Mouse (Mus musculus): ENCODE data around the gene Defb36.

GRCm38 (mm10) chr2:152617374-152617773 lies 13.2 kb downstream of the Defb36 start:
- peak; percentile 49 for TF ChIP-seq CTCF (conservative IDR thresholded peaks at IDR 0.05; ENCODE audit: insufficient read depth, insufficient read length, low read depth, low read length)
- no peak for TF ChIP-seq POLR2A (IDR thresholded peaks at IDR 0.05; ENCODE audit: low read depth, low read length)

Measured in kidney, adult 2 months (tissue).